Mouse (Mus musculus) G1E (cell line): ENCODE measurements around the gene 2010300C02Rik. TPM values are rescaled to one million over a fixed set of nuclear protein-coding genes. Genes with fewer than 3 reads are reported as not detected.
"Not testable (repeated sequence)": the region's sequence is repeated elsewhere in the genome, so short reads cannot be mapped to it uniquely, and the experiment has no call there.

Experiments used
- ATAC-seq: 2 replicates; pipeline ENCODE4 v1.8.0; 2016; ENCODE audit warnings: mild to moderate bottlenecking; ENCODE audit not compliant: insufficient number of reproducible peaks, poor library complexity, low FRiP score, severe bottlenecking; ENCODE audit errors: extremely low read depth
- DNase-seq: peaks from one replicate; pipeline ENCODE4 v3.0.0; 2012; ENCODE audit warnings: low spot score
- H3K27me3 ChIP-seq: 2 replicates; pipeline ENCODE4 v1.6.1; 2012; ENCODE audit warnings: mild to moderate bottlenecking, low read length, inconsistent platforms; ENCODE audit not compliant: insufficient read depth
- H3K36me3 ChIP-seq: replicated peaks from 2 replicates; pipeline ENCODE3; 2012; ENCODE audit warnings: mild to moderate bottlenecking, inconsistent platforms
- H3K4me1 ChIP-seq: 2 replicates; pipeline ENCODE4 v1.6.1; 2012; ENCODE audit warnings: low read depth, low read length, inconsistent platforms, mixed read lengths; ENCODE audit not compliant: insufficient read depth
- H3K4me3 ChIP-seq: 2 replicates; pipeline ENCODE4 v1.5.1; 2012; ENCODE audit warnings: low read depth, mild to moderate bottlenecking, inconsistent platforms, low read length, moderate library complexity, mixed read lengths
- H3K9me3 ChIP-seq: replicated peaks from 2 replicates; pipeline ENCODE4 v1.6.1; 2012; ENCODE audit warnings: inconsistent platforms
- CTCF ChIP-seq: IDR thresholded peaks from 2 replicates; pipeline ENCODE4 v1.5.1; 2012; ENCODE audit warnings: low read depth, low read length, inconsistent platforms, mixed read lengths
- GATA1 ChIP-seq: IDR thresholded peaks from 2 replicates; pipeline ENCODE4 v1.6.1; 2012; ENCODE audit warnings: borderline replicate concordance, low read length, inconsistent platforms, mixed read lengths
- GATA2 ChIP-seq: IDR thresholded peaks from 2 replicates; pipeline ENCODE4 v1.6.1; 2012; ENCODE audit warnings: low read depth, low read length, inconsistent platforms, borderline replicate concordance
- POLR2AphosphoS5 ChIP-seq: IDR thresholded peaks from 2 replicates; pipeline ENCODE4 v1.6.1; 2012; ENCODE audit warnings: low read depth, low read length, inconsistent platforms; ENCODE audit not compliant: insufficient replicate concordance
- TAL1 ChIP-seq: conservative IDR thresholded peaks from 2 replicates; pipeline ENCODE4 v1.6.1; 2012; ENCODE audit warnings: low read depth, low read length, inconsistent platforms, mixed read lengths
- polyA plus RNA-seq: library from polyadenylated mRNA; stranded (reverse); fragments of >175 nt; gene quantifications from 2 replicates; pipeline ENCODE4 v1.2.3, GENCODE M21; 2012
- total RNA-seq, 2 experiments: library from RNA; stranded (forward) in 1 of 2; stranded (reverse) in 1 of 2; fragments of 200-1000 nt in 1 of 2; fragments of >200 nt in 1 of 2; fragmentation: Nextera tagmentation in 1 of 2; gene quantifications; 2 replicates each; pipeline ENCODE4 v1.2.3; 2014 to 2017

2010300C02Rik gene
- total and polyA plus RNA-seq, 3 experiments = 0.11 TPM; not detected in 2

GRCm38 (mm10) chr1:37726426-37726825 is 6.5 kb upstream of the 2010300C02Rik start:
- Histone ChIP-seq H3K9me3 (no peaks in the 10 kb centered on the region), H3K36me3 (no peaks in the 10 kb centered on the region), H3K4me1 (no peaks in the 10 kb centered on the region), H3K27me3 (peaks cover 2% of the 10 kb centered on the region; the same call in 1 of the 2 replicates), H3K4me3 (no peak overlapping the region)
- DNase-seq (no peak), ATAC-seq (no peak)
- TF ChIP-seq CTCF = no peak
- no peak for TF ChIP-seq GATA2
- no peak for TF ChIP-seq POLR2AphosphoS5
- no peak for TF ChIP-seq TAL1
- TF ChIP-seq GATA1 = no peak

DNA sequence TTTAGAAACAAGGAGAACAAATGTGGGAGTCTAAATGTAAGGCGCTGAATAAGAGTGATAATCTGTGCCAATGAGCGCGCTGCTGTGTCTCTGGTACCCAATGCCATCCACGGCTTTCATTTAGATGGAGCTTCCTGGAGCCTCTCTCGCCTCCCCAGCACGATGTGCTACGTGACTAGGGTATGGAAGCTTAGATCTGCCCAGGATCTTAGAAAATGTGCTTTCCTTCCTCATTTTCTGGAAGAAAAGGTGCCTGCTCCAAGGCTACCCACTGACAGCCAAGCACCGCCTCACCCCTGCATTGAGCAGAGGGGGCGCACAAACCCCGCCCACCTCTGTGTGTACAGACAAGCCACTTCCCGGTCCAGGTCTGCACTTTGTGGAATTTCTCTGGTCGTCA is 6.0 kb upstream of the 2010300C02Rik start:
- no peak for DNase-seq
- Histone ChIP-seq H3K9me3 (no peaks in the 10 kb centered on the region), H3K36me3 (no peaks in the 10 kb centered on the region), H3K4me1 (no peaks in the 10 kb centered on the region), H3K4me3 (no peak overlapping the region), H3K27me3 (peaks cover 2% of the 10 kb centered on the region; the same call in 1 of the 2 replicates)
- no peak for ATAC-seq
- TF ChIP-seq GATA2 (no peak), POLR2AphosphoS5 (no peak), TAL1 (no peak), CTCF (no peak), GATA1 (no peak)

DNA sequence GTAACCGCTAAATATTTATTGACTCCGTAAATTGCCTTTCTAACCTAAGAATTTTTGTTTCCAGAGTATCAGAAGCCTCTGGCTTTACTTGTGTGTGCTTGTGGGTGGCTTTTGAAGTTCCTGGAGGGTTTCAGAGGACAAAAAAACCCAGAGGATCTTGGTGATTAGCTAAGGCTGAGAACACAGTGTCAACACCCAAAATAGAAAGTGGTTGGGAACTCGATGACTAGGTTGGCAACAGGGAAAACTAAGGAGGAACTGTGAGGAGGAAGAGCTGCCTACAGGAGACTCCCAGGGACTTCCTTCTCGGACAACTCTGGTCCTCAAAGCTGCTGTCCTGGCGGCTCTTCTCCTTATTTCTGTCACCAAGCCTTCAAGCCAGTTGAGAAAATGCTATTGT is 1.2 kb upstream of the 2010300C02Rik start:
- H3K4me1 ChIP-seq = no peaks in the 10 kb centered on the region
- peaks cover 5% of the 10 kb centered on the region; the same call in 1 of the 2 replicates for H3K27me3 ChIP-seq

DNA sequence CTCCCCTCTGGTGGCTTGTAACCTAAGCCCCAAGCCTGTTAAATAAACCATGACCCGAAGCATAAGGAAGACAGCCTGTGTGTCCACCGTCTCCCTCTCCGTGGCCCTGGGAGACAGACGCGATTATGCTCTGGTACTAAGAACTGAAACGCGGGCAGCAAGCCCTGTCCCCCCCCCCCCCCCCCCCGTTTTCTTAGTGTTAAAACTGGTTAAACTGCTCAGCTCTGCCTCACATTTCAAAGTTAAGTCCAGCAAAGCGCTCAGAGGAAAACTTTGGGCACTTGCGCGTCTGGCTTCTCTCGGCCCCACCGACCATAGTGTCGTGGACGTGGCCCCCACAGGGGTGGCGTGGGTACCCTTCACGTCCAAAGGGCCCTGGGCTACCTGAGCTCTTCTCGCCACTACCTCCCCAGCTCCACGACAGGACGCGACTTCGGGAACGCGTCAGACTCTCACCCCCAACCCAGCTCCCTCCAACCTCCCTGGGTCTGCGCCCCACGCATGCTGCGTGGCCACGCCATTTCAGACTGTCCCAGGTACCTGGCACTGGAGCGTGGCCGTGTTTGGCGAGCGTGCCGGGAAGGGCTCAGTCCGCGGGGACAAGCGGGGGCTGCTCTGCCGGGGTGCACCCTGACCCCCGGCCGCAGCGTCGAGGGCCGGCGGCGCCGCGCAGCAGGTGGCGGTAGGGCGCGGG is 708 bp downstream of the 2010300C02Rik start:
- Histone ChIP-seq H3K9me3 (peaks cover 4% of the 10 kb centered on the region; the same call in 1 of the 2 replicates), H3K4me3 (no peak overlapping the region), H3K27me3 (peaks cover 5% of the 10 kb centered on the region; the same call in 1 of the 2 replicates), H3K36me3 (no peaks in the 10 kb centered on the region), H3K4me1 (no peaks in the 10 kb centered on the region)
- DNase-seq (no peak), ATAC-seq (no peak)
- no peak for TF ChIP-seq TAL1
- no peak for TF ChIP-seq CTCF
- TF ChIP-seq GATA1 = no peak
- no peak for TF ChIP-seq POLR2AphosphoS5

More for the DNA sequence above, 1.2 kb upstream of the 2010300C02Rik start:
- DNase-seq = no peak
- ATAC-seq = no peak
- H3K9me3 ChIP-seq = peaks cover 4% of the 10 kb centered on the region; the same call in 1 of the 2 replicates
- H3K36me3 ChIP-seq = no peaks in the 10 kb centered on the region
- no peak for TF ChIP-seq POLR2AphosphoS5
- TF ChIP-seq GATA2 = no peak
- H3K4me3 ChIP-seq = no peak overlapping the region

- TF ChIP-seq GATA2 = no peak
- peaks cover 4% of the 10 kb centered on the region; the same call in 1 of the 2 replicates for H3K9me3 ChIP-seq
- no peaks in the 10 kb centered on the region for H3K4me1 ChIP-seq
- H3K27me3 ChIP-seq = peaks cover 5% of the 10 kb centered on the region; the same call in 1 of the 2 replicates
- no peak for DNase-seq
- H3K4me3 ChIP-seq = no peak overlapping the region
- ATAC-seq = no peak
- no peaks in the 10 kb centered on the region for H3K36me3 ChIP-seq
Measured at GRCm38 (mm10) chr1:37718516-37718915, 1.4 kb downstream of the 2010300C02Rik start.

GRCm38 (mm10) chr1:37717415-37718195 is 2.3 kb downstream of the 2010300C02Rik start:
- Histone ChIP-seq H3K27me3 (peaks cover 5% of the 10 kb centered on the region; the same call in 1 of the 2 replicates), H3K4me3 (no peak overlapping the region)

GRCm38 (mm10) chr1:37712357-37712737 is 7.5 kb downstream of the 2010300C02Rik start:
- H3K27me3 ChIP-seq = peaks cover 15% of the 10 kb centered on the region
- H3K36me3 ChIP-seq, H3K4me3 ChIP-seq, H3K9me3 ChIP-seq, DNase-seq, H3K4me1 ChIP-seq, ATAC-seq: not testable (repeated sequence)

More at GRCm38 (mm10) chr1:37717415-37718195, 2.3 kb downstream of the 2010300C02Rik start:
- ATAC-seq (no peak), DNase-seq (no peak)
- H3K36me3 ChIP-seq = no peaks in the 10 kb centered on the region
- H3K4me1 ChIP-seq = no peaks in the 10 kb centered on the region
- H3K9me3 ChIP-seq = peaks cover 4% of the 10 kb centered on the region; the same call in 1 of the 2 replicates
- TF ChIP-seq POLR2AphosphoS5 = no peak
- TF ChIP-seq GATA1 = no peak
- no peak for TF ChIP-seq CTCF
- no peak for TF ChIP-seq GATA2
- TF ChIP-seq TAL1 = no peak
